Mouse (Mus musculus) heart, embryonic 10.5 days (tissue): Measurements from ENCODE around the gene Angptl7. TPM values are rescaled to one million over a fixed set of nuclear protein-coding genes. Genes with fewer than 3 reads are reported as not detected.
A peak's percentile ranks its signal among the peaks of the same experiment; 100 is the strongest.

Experiments used
- DNase-seq: peaks from one replicate; pipeline ENCODE4 v3.0.0-alpha.2; 2017; ENCODE audit warnings: low spot score
- H3K27ac ChIP-seq: fragments of 300-500 bp; sonication (generic); 2 replicates; pipeline ENCODE4 v1.5.1; 2016; ENCODE audit warnings: mild to moderate bottlenecking
- H3K27me3 ChIP-seq: fragments of 300-500 bp; sonication (generic); 2 replicates; pipeline ENCODE4 v1.6.1; 2016; ENCODE audit warnings: mild to moderate bottlenecking; ENCODE audit not compliant: poor library complexity, insufficient read depth, severe bottlenecking
- H3K36me3 ChIP-seq: fragments of 300-500 bp; sonication (generic); 2 replicates; pipeline ENCODE4 v1.6.1; 2016; ENCODE audit warnings: mild to moderate bottlenecking, moderate library complexity
- H3K4me1 ChIP-seq: fragments of 300-500 bp; sonication (generic); 2 replicates; pipeline ENCODE4 v1.6.1; 2016; ENCODE audit warnings: mild to moderate bottlenecking
- H3K4me3 ChIP-seq: fragments of 300-500 bp; sonication (generic); 2 replicates; pipeline ENCODE4 v1.5.1; 2016; ENCODE audit warnings: mild to moderate bottlenecking, moderate library complexity
- H3K9me3 ChIP-seq: fragments of 300-500 bp; sonication (generic); 2 replicates; pipeline ENCODE4 v1.6.1; 2016; ENCODE audit warnings: mild to moderate bottlenecking, moderate library complexity
- WGBS: fragments of 180-500 bp; shearing (Covaris S2); methylation state at CpG from one replicate; pipeline ENCODE4 v1.1.7; 2016; 5-methylcytosine and 5-hydroxymethylcytosine counted together
- polyA plus RNA-seq: library from polyadenylated mRNA; unstranded; fragments of >200 nt; fragmentation: Nextera tagmentation; extraction: Ambion mirVana; gene quantifications from 2 replicates; pipeline ENCODE4 v1.2.1, GENCODE M21; 2016

The Angptl7 gene
- 2.8 and 4.3 TPM in 2 replicates for polyA plus RNA-seq

GRCm38 (mm10) chr4:148500410-148500867 lies at the start of gene Angptl7:
Gene Angptl7 (minus strand): TSS chr4:148500460.
- no peak within 1 kb of the TSS for H3K4me3 ChIP-seq
- peaks cover 14% of the 10 kb centered on the region for H3K4me1 ChIP-seq
- WGBS, result 51% methylated on average over 4 of the region's 4 CpGs
- no peak for DNase-seq
- H3K27ac ChIP-seq, result no peak within 1 kb of the TSS
- no peaks in the 10 kb centered on the region for H3K27me3 ChIP-seq
- H3K9me3 ChIP-seq, result no peaks in the 10 kb centered on the region
- H3K36me3 ChIP-seq, result peaks cover 72% of the 10 kb centered on the region

- H3K9me3 ChIP-seq, result no peaks in the 10 kb centered on the region
- 87% methylated on average over 4 of the region's 4 CpGs for WGBS
- no peaks in the 10 kb centered on the region for H3K4me1 ChIP-seq
- H3K4me3 ChIP-seq, result no peak overlapping the region
- H3K27ac ChIP-seq, result no peak overlapping the region
- H3K27me3 ChIP-seq, result no peaks in the 10 kb centered on the region
- H3K36me3 ChIP-seq, result peaks cover 92% of the 10 kb centered on the region
- no peak for DNase-seq
Measured at GRCm38 (mm10) chr4:148549106-148549505, 48.8 kb upstream of the Angptl7 start.

GRCm38 (mm10) chr4:148535876-148536275 lies 35.6 kb upstream of the Angptl7 start:
- Histone ChIP-seq H3K27me3 (no peaks in the 10 kb centered on the region), H3K36me3 (peaks cover 99% of the 10 kb centered on the region), H3K9me3 (no peaks in the 10 kb centered on the region), H3K4me3 (no peak overlapping the region), H3K27ac (no peak overlapping the region), H3K4me1 (no peaks in the 10 kb centered on the region)
- no peak for DNase-seq
- WGBS, result 96% methylated on average over 3 of the region's 3 CpGs

GRCm38 (mm10) chr4:148533613-148534328 lies 33.5 kb upstream of the Angptl7 start:
- peaks cover 95% of the 10 kb centered on the region for H3K36me3 ChIP-seq
- no peaks in the 10 kb centered on the region for H3K9me3 ChIP-seq
- H3K27ac ChIP-seq, result no peak overlapping the region
- no peak overlapping the region for H3K4me3 ChIP-seq
- H3K27me3 ChIP-seq, result no peaks in the 10 kb centered on the region
- 85% methylated on average over 12 of the region's 12 CpGs for WGBS
- DNase-seq, result no peak
- no peaks in the 10 kb centered on the region for H3K4me1 ChIP-seq

GRCm38 (mm10) chr4:148532516-148532915 lies 32.3 kb upstream of the Angptl7 start:
- no peak overlapping the region for H3K27ac ChIP-seq
- peaks cover 93% of the 10 kb centered on the region for H3K36me3 ChIP-seq
- no peak overlapping the region for H3K4me3 ChIP-seq
- WGBS, result 95% methylated on average over 3 of the region's 3 CpGs
- no peak for DNase-seq
- H3K4me1 ChIP-seq, result no peaks in the 10 kb centered on the region
- no peaks in the 10 kb centered on the region for H3K9me3 ChIP-seq
- no peaks in the 10 kb centered on the region for H3K27me3 ChIP-seq

- 83% methylated on average over 4 of the region's 4 CpGs for WGBS
- H3K36me3 ChIP-seq, result peaks cover 93% of the 10 kb centered on the region
- H3K27ac ChIP-seq, result no peak overlapping the region
Measured at GRCm38 (mm10) chr4:148531341-148531740, 31.1 kb upstream of the Angptl7 start.

GRCm38 (mm10) chr4:148530778-148531177 lies 30.5 kb upstream of the Angptl7 start:
- Histone ChIP-seq H3K4me1 (no peaks in the 10 kb centered on the region), H3K27me3 (no peaks in the 10 kb centered on the region), H3K27ac (no peak overlapping the region), H3K9me3 (no peaks in the 10 kb centered on the region), H3K4me3 (no peak overlapping the region), H3K36me3 (peaks cover 93% of the 10 kb centered on the region)
- no peak for DNase-seq
- WGBS, result 88% methylated on average over 6 of the region's 6 CpGs

More at GRCm38 (mm10) chr4:148531341-148531740, 31.1 kb upstream of the Angptl7 start:
- Histone ChIP-seq H3K4me3 (no peak overlapping the region), H3K9me3 (no peaks in the 10 kb centered on the region), H3K27me3 (no peaks in the 10 kb centered on the region), H3K4me1 (no peaks in the 10 kb centered on the region)
- no peak for DNase-seq

- no peak overlapping the region for H3K4me3 ChIP-seq
- H3K36me3 ChIP-seq, result peaks cover 93% of the 10 kb centered on the region
- H3K4me1 ChIP-seq, result no peaks in the 10 kb centered on the region
- H3K27me3 ChIP-seq, result no peaks in the 10 kb centered on the region
- DNase-seq, result no peak
- WGBS, result 93% methylated on average over 5 of the region's 5 CpGs
- H3K9me3 ChIP-seq, result no peaks in the 10 kb centered on the region
- no peak overlapping the region for H3K27ac ChIP-seq
Measured at GRCm38 (mm10) chr4:148530351-148530750, 30.1 kb upstream of the Angptl7 start.

- Histone ChIP-seq H3K4me1 (no peaks in the 10 kb centered on the region), H3K36me3 (peaks cover 91% of the 10 kb centered on the region), H3K4me3 (no peak overlapping the region), H3K27me3 (no peaks in the 10 kb centered on the region), H3K27ac (no peak overlapping the region), H3K9me3 (no peaks in the 10 kb centered on the region)
- no peak for DNase-seq
- WGBS, result 84% methylated on average over 10 of the region's 10 CpGs
Measured at GRCm38 (mm10) chr4:148527158-148527910, 27.1 kb upstream of the Angptl7 start.

- Histone ChIP-seq H3K36me3 (peaks cover 88% of the 10 kb centered on the region), H3K4me3 (no peak overlapping the region), H3K27ac (no peak overlapping the region; the same call in 1 of the 2 replicates), H3K4me1 (peaks cover 2% of the 10 kb centered on the region; the same call in 1 of the 2 replicates), H3K9me3 (no peaks in the 10 kb centered on the region), H3K27me3 (no peaks in the 10 kb centered on the region)
- WGBS, result 71% methylated on average over 7 of the region's 7 CpGs
- no peak for DNase-seq
Measured at GRCm38 (mm10) chr4:148523538-148523937, 23.3 kb upstream of the Angptl7 start.

- H3K27me3 ChIP-seq, result no peaks in the 10 kb centered on the region
- H3K27ac ChIP-seq, result peak overlapping the region; percentile 36; the same call in 1 of the 2 replicates
- H3K4me1 ChIP-seq, result peaks cover 14% of the 10 kb centered on the region
- H3K9me3 ChIP-seq, result no peaks in the 10 kb centered on the region
- no peak for DNase-seq
- no peak overlapping the region for H3K4me3 ChIP-seq
- 40% methylated on average over 5 of the region's 5 CpGs for WGBS
- peaks cover 80% of the 10 kb centered on the region for H3K36me3 ChIP-seq
Measured at GRCm38 (mm10) chr4:148518235-148518795, 18.1 kb upstream of the Angptl7 start.

- WGBS, result 59% methylated on average over 4 of the region's 4 CpGs
- Histone ChIP-seq H3K9me3 (no peaks in the 10 kb centered on the region), H3K4me1 (peaks cover 14% of the 10 kb centered on the region), H3K36me3 (peaks cover 81% of the 10 kb centered on the region), H3K27ac (0 out of 2 replicates have a peak overlapping the region, but pooled peaks have one; percentile 3), H3K27me3 (no peaks in the 10 kb centered on the region), H3K4me3 (no peak overlapping the region)
- DNase-seq, result no peak
Measured at GRCm38 (mm10) chr4:148517809-148518208, 17.5 kb upstream of the Angptl7 start.

GRCm38 (mm10) chr4:148515313-148515712 lies 15.1 kb upstream of the Angptl7 start:
- Histone ChIP-seq H3K27ac (no peak overlapping the region), H3K9me3 (no peaks in the 10 kb centered on the region), H3K4me1 (peaks cover 14% of the 10 kb centered on the region), H3K27me3 (no peaks in the 10 kb centered on the region), H3K36me3 (peaks cover 85% of the 10 kb centered on the region), H3K4me3 (no peak overlapping the region)
- no peak for DNase-seq
- WGBS, result 89% methylated on average over 2 of the region's 2 CpGs
